Mouse (Mus musculus) forebrain, embryonic 14.5 days (tissue): ENCODE data around the gene Krt42. TPM values are rescaled to one million over a fixed set of nuclear protein-coding genes. Genes with fewer than 3 reads are reported as not detected.
"Not testable (repeated sequence)": the region's sequence is repeated elsewhere in the genome, so short reads cannot be mapped to it uniquely, and the experiment has no call there.

Source experiments
- ATAC-seq: fragments of 200-750 bp; cut with Nextera tagmentation; 2 replicates; pipeline ENCODE4 v1.8.0; 2017; ENCODE audit warnings: mild to moderate bottlenecking, moderate library complexity
- DNase-seq: peaks from one replicate; pipeline ENCODE4 v3.0.0-alpha.2; 2015; ENCODE audit warnings: low spot score
- H3K27ac ChIP-seq: fragments of 300-500 bp; sonication (generic); 2 replicates; pipeline ENCODE4 v1.5.1; 2014; ENCODE audit warnings: low read depth, mild to moderate bottlenecking, control low read depth, low read length, moderate library complexity
- H3K27me3 ChIP-seq: fragments of 300-500 bp; sonication (generic); replicated peaks from 2 replicates; pipeline ENCODE4 v1.6.1; 2014; ENCODE audit warnings: low read length, control low read depth, mixed read lengths; ENCODE audit not compliant: control insufficient read depth, insufficient read depth
- H3K36me3 ChIP-seq: fragments of 300-500 bp; sonication (generic); 2 replicates; pipeline ENCODE4 v1.6.1; 2014; ENCODE audit warnings: low read length, control low read depth; ENCODE audit not compliant: control insufficient read depth, insufficient read depth
- H3K4me1 ChIP-seq: fragments of 300-500 bp; sonication (generic); 2 replicates; pipeline ENCODE4 v1.6.1; 2014; ENCODE audit warnings: antibody characterized with exemption, low read length, control low read depth; ENCODE audit not compliant: control insufficient read depth, insufficient read depth
- H3K4me2 ChIP-seq: fragments of 300-500 bp; sonication (generic); 2 replicates; pipeline ENCODE4 v1.6.1; 2014; ENCODE audit warnings: mild to moderate bottlenecking, control low read depth, low read length
- H3K4me3 ChIP-seq: fragments of 300-500 bp; sonication (generic); 2 replicates; pipeline ENCODE4 v1.5.1; 2014; ENCODE audit warnings: low read depth, low read length, control low read depth
- H3K9ac ChIP-seq: fragments of 300-500 bp; sonication (generic); 2 replicates; pipeline ENCODE4 v1.6.1; 2014; ENCODE audit warnings: mild to moderate bottlenecking, low read length, control low read depth, moderate library complexity
- H3K9me3 ChIP-seq: fragments of 300-500 bp; sonication (generic); replicated peaks from 2 replicates; pipeline ENCODE4 v1.6.1; 2016; ENCODE audit warnings: low read length, control low read depth, mixed read lengths; ENCODE audit not compliant: control insufficient read depth
- WGBS: fragments of 180-500 bp; shearing (Covaris S2); extraction: QIAGEN DNeasy Blood & Tissue Kit; methylation state at CpG from one replicate; pipeline ENCODE4 v1.1.7; 2014; 5-methylcytosine and 5-hydroxymethylcytosine counted together
- polyA plus RNA-seq: library from polyadenylated mRNA; unstranded; fragments of >200 nt; fragmentation: Nextera tagmentation; extraction: Ambion mirVana; gene quantifications from 2 replicates; pipeline ENCODE4 v1.2.1, GENCODE M21; 2014

Gene Krt42
- polyA plus RNA-seq, 1 experiment from 2014 or later = not detected

DNA sequence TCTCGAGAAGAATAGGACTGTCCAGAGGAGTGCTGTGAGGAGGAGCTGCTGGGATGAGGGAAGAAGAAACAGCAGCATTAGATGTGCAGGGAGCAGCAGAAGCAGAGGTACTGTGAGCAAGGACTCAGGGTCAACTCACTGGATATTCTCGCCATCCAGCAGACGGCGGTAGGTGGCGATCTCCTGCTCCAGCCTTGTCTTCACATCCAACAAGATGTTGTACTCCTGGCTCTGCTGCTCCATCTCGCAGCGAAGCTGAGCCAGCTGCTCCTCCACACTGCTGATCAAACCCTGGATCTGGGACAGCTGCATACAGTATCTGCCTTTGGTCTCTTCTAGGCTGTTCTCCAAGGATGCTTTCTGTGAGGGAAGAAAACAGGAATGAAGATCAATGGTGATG is 23.2 kb downstream of the Krt42 start:
- not testable (repeated sequence) for H3K27ac ChIP-seq, DNase-seq, H3K4me1 ChIP-seq, H3K4me3 ChIP-seq, ATAC-seq, H3K27me3 ChIP-seq, H3K4me2 ChIP-seq, H3K9me3 ChIP-seq, H3K36me3 ChIP-seq, H3K9ac ChIP-seq
- WGBS = 74% methylated on average over 7 of the region's 7 CpGs

DNA sequence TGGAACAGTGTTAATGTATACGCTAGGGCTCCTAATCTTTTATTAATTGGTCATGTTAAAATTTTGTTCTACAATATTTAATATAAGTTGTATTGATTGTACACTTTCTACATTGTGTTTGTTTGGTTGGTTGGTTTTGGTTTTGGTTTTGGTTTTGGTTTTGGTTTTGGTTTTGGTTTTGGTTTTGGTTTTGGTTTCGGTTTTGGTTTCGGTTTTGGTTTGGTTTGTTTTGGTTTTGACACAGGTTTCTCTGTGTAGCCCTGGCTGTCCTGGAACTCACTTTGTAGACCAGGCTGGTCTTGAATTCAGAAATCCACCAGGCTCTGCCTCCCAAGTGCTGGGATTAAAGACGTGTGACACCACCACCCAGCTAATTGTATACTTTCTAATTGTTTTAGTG is 29.4 kb downstream of the Krt42 start:
- not testable (repeated sequence) for H3K27me3 ChIP-seq, H3K9ac ChIP-seq, H3K27ac ChIP-seq, H3K4me3 ChIP-seq, H3K4me2 ChIP-seq, ATAC-seq, H3K4me1 ChIP-seq, DNase-seq, H3K9me3 ChIP-seq, H3K36me3 ChIP-seq
- WGBS = 88% methylated on average over 4 of the region's 4 CpGs

DNA sequence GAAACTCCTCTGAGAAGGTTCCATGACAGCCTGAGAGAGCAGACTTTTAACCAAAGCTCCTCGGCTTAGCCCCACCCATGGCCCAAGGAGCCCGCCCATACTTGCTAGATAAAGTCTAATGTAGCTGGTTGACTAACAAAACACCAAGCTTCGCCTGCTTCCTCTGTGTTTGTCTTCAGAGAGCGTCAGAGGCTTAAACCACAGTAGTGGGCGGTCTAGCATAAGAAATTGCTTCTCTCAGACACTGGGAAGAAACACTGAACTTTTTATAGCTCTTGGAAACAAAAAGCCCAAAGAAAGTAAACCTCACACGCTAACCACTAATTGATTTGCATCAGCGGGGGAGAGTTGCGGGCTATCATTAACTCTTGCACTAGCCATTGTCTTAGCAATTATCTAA is 47.9 kb downstream of the Krt42 start:
- Histone ChIP-seq H3K9me3 (peaks cover 6% of the 10 kb centered on the region), H3K4me2 (no peak overlapping the region), H3K9ac (no peak overlapping the region), H3K36me3 (no peaks in the 10 kb centered on the region), H3K4me1 (no peaks in the 10 kb centered on the region), H3K27ac (no peak overlapping the region), H3K27me3 (no peaks in the 10 kb centered on the region), H3K4me3 (no peak overlapping the region)
- ATAC-seq = no peak
- no peak for DNase-seq
- WGBS = 40% methylated on average over 8 of the region's 8 CpGs

DNA sequence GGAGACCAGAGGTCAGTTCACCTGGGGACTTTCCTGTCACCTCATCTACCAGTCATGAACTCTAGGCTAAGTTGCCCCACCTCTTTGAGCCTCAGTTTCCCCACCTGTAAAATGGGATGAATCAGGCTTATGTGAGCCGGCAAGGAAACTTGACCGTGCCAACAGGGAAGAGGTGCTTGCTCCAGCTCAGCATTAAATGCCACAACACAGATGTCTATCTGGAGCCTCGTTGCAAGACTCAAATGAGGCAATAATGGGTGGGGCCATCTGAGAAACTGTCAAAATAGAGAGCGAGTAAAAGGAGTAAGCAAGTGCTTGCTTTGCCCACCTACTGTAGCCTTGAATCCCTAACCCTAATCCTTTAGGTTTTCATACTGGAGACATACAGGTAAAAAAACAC is 50.4 kb downstream of the Krt42 start:
- H3K4me2 ChIP-seq = no peak overlapping the region
- WGBS = 89% methylated on average over 4 of the region's 4 CpGs
- no peaks in the 10 kb centered on the region for H3K36me3 ChIP-seq
- H3K27ac ChIP-seq = no peak overlapping the region
- no peaks in the 10 kb centered on the region for H3K9me3 ChIP-seq
- no peak overlapping the region for H3K4me3 ChIP-seq
- no peak overlapping the region for H3K9ac ChIP-seq
- no peak for DNase-seq
- no peak for ATAC-seq
- no peaks in the 10 kb centered on the region for H3K4me1 ChIP-seq
- H3K27me3 ChIP-seq = no peaks in the 10 kb centered on the region

Other genes with a start within 250 kb of the Krt42 start
- not detected in 2 replicates for gene Krt33b, start 240.0 kb downstream of the Krt42 start, polyA plus RNA-seq
- not detected in 2 replicates for gene Krt34, start 228.3 kb downstream of the Krt42 start, polyA plus RNA-seq
- gene Krt31, start 219.3 kb downstream of the Krt42 start, polyA plus RNA-seq = not detected in 2 replicates
- gene Krt32, start 181.6 kb downstream of the Krt42 start, polyA plus RNA-seq = not detected in 2 replicates
- not detected in 2 replicates for gene Krt35, start 173.6 kb downstream of the Krt42 start, polyA plus RNA-seq
- gene Krt36, start 164.2 kb downstream of the Krt42 start, polyA plus RNA-seq = not detected in 2 replicates
- gene Krt13, start 148.3 kb downstream of the Krt42 start, polyA plus RNA-seq = not detected in 2 replicates
- 0.17 and 0.22 TPM in 2 replicates for gene Krt15, start 133.9 kb downstream of the Krt42 start, polyA plus RNA-seq
- 0.22 and 1.2 TPM in 2 replicates for gene Krt19, start 121.2 kb downstream of the Krt42 start, polyA plus RNA-seq
- not detected in 2 replicates for gene Krt9, start 76.6 kb downstream of the Krt42 start, polyA plus RNA-seq
- 0.20 TPM in 1 of 2 replicates, not detected in the other for gene Krt14, start 62.3 kb downstream of the Krt42 start, polyA plus RNA-seq
- not detected in 2 replicates for gene Krt16, start 21.0 kb downstream of the Krt42 start, polyA plus RNA-seq
- gene Krt17, start 8.8 kb downstream of the Krt42 start, polyA plus RNA-seq = 0.14 and 0.23 TPM in 2 replicates
- gene Eif1, start 50.0 kb upstream of the Krt42 start, polyA plus RNA-seq = 1,289 and 1,493 TPM in 2 replicates
- 0.43 and 0.93 TPM in 2 replicates for gene Gast, start 64.5 kb upstream of the Krt42 start, polyA plus RNA-seq
- gene Hap1, start 86.3 kb upstream of the Krt42 start, polyA plus RNA-seq = 55.1 and 81.9 TPM in 2 replicates
- gene Jup, start 127.9 kb upstream of the Krt42 start, polyA plus RNA-seq = 33.3 and 50.8 TPM in 2 replicates
- 14.5 and 16.3 TPM in 2 replicates for gene P3h4, start 145.0 kb upstream of the Krt42 start, polyA plus RNA-seq
- 16.1 and 20.8 TPM in 2 replicates for gene Fkbp10, start 145.8 kb upstream of the Krt42 start, polyA plus RNA-seq
- 99.6 and 109 TPM in 2 replicates for gene Nt5c3b, start 171.9 kb upstream of the Krt42 start, polyA plus RNA-seq
- 0.59 and 0.71 TPM in 2 replicates for gene Klhl10, start 172.0 kb upstream of the Krt42 start, polyA plus RNA-seq
- gene Klhl11, start 202.9 kb upstream of the Krt42 start, polyA plus RNA-seq = 15.2 and 19.8 TPM in 2 replicates